Mouse (Mus musculus): ENCODE measurements around the gene Ttc28. TPM values are rescaled to one million over a fixed set of nuclear protein-coding genes. Genes with fewer than 3 reads are reported as not detected.

Gene Ttc28
- total and polyA plus RNA-seq, 3 experiments = 0.21 to 0.89 (median 0.28) TPM

DNA sequence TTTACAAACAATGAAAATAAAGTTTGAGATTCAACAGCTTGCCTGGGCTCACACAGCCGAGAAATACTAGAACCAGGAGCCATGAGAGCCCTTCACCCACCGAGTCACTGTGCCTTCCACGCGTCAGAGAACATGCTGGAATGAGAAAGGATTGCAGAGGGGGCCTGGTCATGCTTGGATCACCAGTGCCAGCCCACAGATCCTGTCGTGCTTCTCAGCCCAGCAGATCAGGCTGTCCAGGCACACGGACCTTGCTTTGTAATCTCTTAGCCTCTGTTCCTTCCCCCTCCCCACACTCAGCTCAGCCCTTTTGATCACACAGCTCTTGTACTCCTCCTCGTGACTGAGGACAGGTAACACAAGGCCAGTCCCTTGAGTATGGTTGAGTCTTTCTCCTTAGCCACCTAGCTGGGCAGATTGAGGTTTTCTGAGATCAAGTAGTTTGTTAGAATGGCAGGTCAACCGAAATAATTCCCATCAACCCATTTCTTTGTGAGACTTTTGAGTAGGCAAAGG lies 334.4 kb downstream of the Ttc28 start:
- H3K79me2 ChIP-seq (replicated peaks; ENCODE audit: control insufficient read depth, extremely low read depth, insufficient read depth, poor library complexity, severe bottlenecking) = no peaks in the 10 kb centered on the region
- no peaks in the 10 kb centered on the region for H3K9me3 ChIP-seq (replicated peaks; ENCODE audit: low read length)
- H3K36me3 ChIP-seq (replicated peaks in 1 of 2; ENCODE audit: control insufficient read depth in 1 of 2, insufficient read depth in 1 of 2, low read length in 1 of 2) = no peaks in the 10 kb centered on the region
- H3K9ac ChIP-seq (ENCODE audit: insufficient read depth, low read depth) = no peak overlapping the region
- H3K4me3 ChIP-seq (replicated peaks in 1 of 3; ENCODE audit: low read depth in 2 of 3, low read length in 2 of 3, poor library complexity in 1 of 3) = no peak overlapping the region
- TF ChIP-seq ZNF384 (IDR thresholded peaks at IDR 0.05; ENCODE audit: low read depth, low read length) (no peak), USF2 (conservative IDR thresholded peaks at IDR 0.05; ENCODE audit: low read depth, low read length) (no peak), GABPA (IDR thresholded peaks at IDR 0.05; ENCODE audit: insufficient replicate concordance, low read depth, low read length) (no peak), PAX5 (IDR thresholded peaks at IDR 0.05; ENCODE audit: low read length) (no peak), MAZ (IDR thresholded peaks at IDR 0.05; ENCODE audit: low read depth, low read length) (no peak), RAD21 (IDR thresholded peaks at IDR 0.05; ENCODE audit: low read depth, low read length) (peak; percentile 8; the same call in 1 of the 2 replicates), CTCF (conservative IDR thresholded peaks at IDR 0.05 in 1 of 2, IDR thresholded peaks at IDR 0.05 in 1 of 2; ENCODE audit: low read depth in 2 of 2, low read length in 2 of 2) (peak in 1 of 2 experiments; percentile 26; a peak in 1 of 4 replicates), POLR2A (IDR thresholded peaks at IDR 0.05; ENCODE audit: low read depth, low read length) (no peak), BHLHE40 (IDR thresholded peaks at IDR 0.05; ENCODE audit: low read depth, low read length) (no peak), JUN (IDR thresholded peaks at IDR 0.05; ENCODE audit: insufficient read depth, low read depth, low read length) (no peak), ETS1 (conservative IDR thresholded peaks at IDR 0.05; ENCODE audit: low read depth, low read length) (no peak), SMC3 (IDR thresholded peaks at IDR 0.05; ENCODE audit: low read depth, low read length) (0 out of 2 replicates have a peak, but pooled peaks have one; percentile 8), ZKSCAN1 (IDR thresholded peaks at IDR 0.05; ENCODE audit: borderline replicate concordance, low read depth, low read length) (no peak), MAX (IDR thresholded peaks at IDR 0.05; ENCODE audit: low read length) (no peak), USF1 (IDR thresholded peaks at IDR 0.05; ENCODE audit: low read depth, low read length) (no peak), HCFC1 (IDR thresholded peaks at IDR 0.05; ENCODE audit: low read depth, low read length) (no peak), NELFE (IDR thresholded peaks at IDR 0.05; ENCODE audit: low read depth, low read length) (no peak), TBP (conservative IDR thresholded peaks at IDR 0.05; ENCODE audit: low read depth, low read length) (no peak), ZMIZ1 (IDR thresholded peaks at IDR 0.05; ENCODE audit: low read depth, low read length) (no peak), NRF1 (IDR thresholded peaks at IDR 0.05; ENCODE audit: low read depth, low read length) (no peak)
- in situ Hi-C loops (cut with MboI; ENCODE audit: low pct_ligation_motif_present, low pct_unique_long_range_greater_than_20kb, low sequenced_read_pairs) = loop anchor here (10.0 to 25.0 kb wide), 2 partner anchors 51 to 202 kb away; no protein-coding TSS in a partner anchor
- H3K27ac ChIP-seq (ENCODE audit: insufficient read depth, low read depth) = no peak overlapping the region
- DNase-seq (ENCODE audit: extremely low read depth) = no peak
- dilution Hi-C loops (cut with MboI; ENCODE audit: extremely low pct_ligation_motif_present, extremely low pct_unique_long_range_greater_than_20kb, low sequenced_read_pairs) = no loop called here
- 0 out of 4 replicates have a peak, but pooled peaks cover 0 to 2% of the 10 kb centered on the region in 2 experiments for H3K4me1 ChIP-seq (ENCODE audit: control insufficient read depth in 1 of 2, insufficient read depth in 2 of 2)
- H3K27me3 ChIP-seq (replicated peaks) = peaks cover 13% of the 10 kb centered on the region
- H3K4me2 ChIP-seq (ENCODE audit: insufficient read depth, low read depth, poor library complexity, severe bottlenecking) = no peak overlapping the region

DNA sequence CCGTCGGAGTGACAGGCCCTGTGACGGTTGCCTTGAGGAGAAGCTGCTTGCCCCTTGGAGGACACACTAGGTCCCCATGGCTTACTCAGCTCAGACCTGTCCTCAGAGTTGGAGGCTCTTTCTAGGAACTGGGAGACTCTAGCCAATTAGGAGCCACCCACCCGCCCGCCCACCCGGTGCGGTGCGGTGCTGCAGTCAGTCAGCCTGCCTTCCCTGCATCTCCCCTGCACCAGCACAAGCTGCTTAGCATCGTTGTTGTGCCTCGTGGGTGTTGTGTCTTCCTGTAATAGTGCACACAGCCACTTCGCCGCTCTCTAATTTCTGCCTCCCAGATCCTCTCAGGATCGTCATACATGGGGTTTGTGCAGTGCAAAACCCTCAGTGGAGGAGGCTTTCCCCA lies 335.3 kb downstream of the Ttc28 start:
- no peak for TF ChIP-seq RAD21 (IDR thresholded peaks at IDR 0.05; ENCODE audit: low read depth, low read length)
- TF ChIP-seq POLR2A (IDR thresholded peaks at IDR 0.05; ENCODE audit: low read depth, low read length) = no peak
- TF ChIP-seq ZNF384 (IDR thresholded peaks at IDR 0.05; ENCODE audit: low read depth, low read length) = no peak
- TF ChIP-seq CTCF (conservative IDR thresholded peaks at IDR 0.05 in 1 of 2, IDR thresholded peaks at IDR 0.05 in 1 of 2; ENCODE audit: low read depth in 2 of 2, low read length in 2 of 2) = no peak
- no peak for TF ChIP-seq POLR2AphosphoS2 (IDR thresholded peaks at IDR 0.05; ENCODE audit: low read depth, low read length)
- no peak for TF ChIP-seq IRF4 (IDR thresholded peaks at IDR 0.05; ENCODE audit: low read depth, low read length)
- no peak for TF ChIP-seq ZKSCAN1 (IDR thresholded peaks at IDR 0.05; ENCODE audit: borderline replicate concordance, low read depth, low read length)
- no peak for TF ChIP-seq SIN3A (IDR thresholded peaks at IDR 0.05; ENCODE audit: low read length)
- TF ChIP-seq KAT2A (IDR thresholded peaks at IDR 0.05; ENCODE audit: insufficient replicate concordance, low read length) = no peak
- TF ChIP-seq UBTF (IDR thresholded peaks at IDR 0.05; ENCODE audit: low read depth, low read length) = no peak
- TF ChIP-seq MYC (IDR thresholded peaks at IDR 0.05; ENCODE audit: low read depth, low read length) = no peak
- no peak for TF ChIP-seq HCFC1 (IDR thresholded peaks at IDR 0.05; ENCODE audit: low read depth, low read length)
- no peak for TF ChIP-seq E2F4 (IDR thresholded peaks at IDR 0.05; ENCODE audit: insufficient replicate concordance, low read depth, low read length)
- no peak for TF ChIP-seq NELFE (IDR thresholded peaks at IDR 0.05; ENCODE audit: low read depth, low read length)
- no peak for TF ChIP-seq MAZ (IDR thresholded peaks at IDR 0.05; ENCODE audit: low read depth, low read length)
- no peak for TF ChIP-seq CHD1 (IDR thresholded peaks at IDR 0.05; ENCODE audit: low read depth, low read length)
- no peak for TF ChIP-seq TBP (conservative IDR thresholded peaks at IDR 0.05; ENCODE audit: low read depth, low read length)
- TF ChIP-seq JUND (conservative IDR thresholded peaks at IDR 0.05; ENCODE audit: low read depth, low read length) = no peak
- Histone ChIP-seq H3K9me3 (replicated peaks; ENCODE audit: low read length) (no peaks in the 10 kb centered on the region), H3K36me3 (replicated peaks in 1 of 2; ENCODE audit: control insufficient read depth in 1 of 2, insufficient read depth in 1 of 2, low read length in 1 of 2) (no peaks in the 10 kb centered on the region), H3K9ac (ENCODE audit: insufficient read depth, low read depth) (no peak overlapping the region), H3K4me1 (ENCODE audit: control insufficient read depth in 1 of 2, insufficient read depth in 2 of 2) (0 out of 4 replicates have a peak, but pooled peaks cover 0 to 2% of the 10 kb centered on the region in 2 experiments), H3K27ac (ENCODE audit: insufficient read depth, low read depth) (no peak overlapping the region), H3K4me3 (replicated peaks in 1 of 3; ENCODE audit: low read depth in 2 of 3, low read length in 2 of 3, poor library complexity in 1 of 3) (no peak overlapping the region), H3K27me3 (replicated peaks) (peaks cover 11% of the 10 kb centered on the region), H3K4me2 (ENCODE audit: insufficient read depth, low read depth, poor library complexity, severe bottlenecking) (no peak overlapping the region), H3K79me2 (replicated peaks; ENCODE audit: control insufficient read depth, extremely low read depth, insufficient read depth, poor library complexity, severe bottlenecking) (no peaks in the 10 kb centered on the region)
- in situ Hi-C loops (cut with MboI; ENCODE audit: low pct_ligation_motif_present, low pct_unique_long_range_greater_than_20kb, low sequenced_read_pairs) (loop anchor here (10.0 to 25.0 kb wide), 2 partner anchors 50 to 203 kb away; no protein-coding TSS in a partner anchor), dilution Hi-C loops (cut with MboI; ENCODE audit: extremely low pct_ligation_motif_present, extremely low pct_unique_long_range_greater_than_20kb, low sequenced_read_pairs) (no loop called here)
- no peak for DNase-seq (ENCODE audit: extremely low read depth)

Measured in CH12.LX (cell line).